Mouse (Mus musculus) liver, embryonic 14.5 days (tissue): Measurements from ENCODE around the gene B3gnt9.

Experiments used
- CTCF ChIP-seq: IDR thresholded peaks from 2 replicates; pipeline ENCODE4 v1.5.1; 2016; ENCODE audit warnings: antibody characterized with exemption, low read depth, control low read depth
- EP300 ChIP-seq: IDR thresholded peaks from 2 replicates; pipeline ENCODE4 v1.6.1; 2016; ENCODE audit warnings: antibody characterized with exemption, low read depth

- TF ChIP-seq CTCF: no peak
- no peak for TF ChIP-seq EP300
These were observed 2.0 kb downstream of the B3gnt9 start for GRCm38 (mm10) chr8:105252680-105253537.
